Mouse (Mus musculus) kidney, adult 8-10 months (tissue): ENCODE measurements around the gene Nuak2.

Source experiments
- DNase-seq, 2 experiments: peaks; one replicate each; pipeline ENCODE4 v3.0.0; 2022

The Nuak2 gene

GRCm38 (mm10) chr1:132355162-132355601 is 39.3 kb downstream of the Nuak2 start:
- peak; percentile 92 to 95 for DNase-seq

GRCm38 (mm10) chr1:132355841-132356242 is 39.9 kb downstream of the Nuak2 start:
- peak; percentile 89 to 94 for DNase-seq

- DNase-seq, result no peak
Observed at GRCm38 (mm10) chr1:132356841-132357240, 40.9 kb downstream of the Nuak2 start.

- DNase-seq, result no peak
Observed at GRCm38 (mm10) chr1:132361959-132362358, 46.0 kb downstream of the Nuak2 start.

GRCm38 (mm10) chr1:132364388-132364787 is 48.5 kb downstream of the Nuak2 start:
- no peak for DNase-seq

GRCm38 (mm10) chr1:132364896-132365557 is 49.1 kb downstream of the Nuak2 start:
- DNase-seq, result no peak

- no peak for DNase-seq
Observed at GRCm38 (mm10) chr1:132365645-132366044, 49.7 kb downstream of the Nuak2 start.

GRCm38 (mm10) chr1:132366235-132366634 is 50.3 kb downstream of the Nuak2 start:
- DNase-seq, result no peak

GRCm38 (mm10) chr1:132366937-132367336 is 51.0 kb downstream of the Nuak2 start:
- DNase-seq, result no peak

GRCm38 (mm10) chr1:132367692-132368506 is 52.0 kb downstream of the Nuak2 start:
- peak; percentile 77 to 89 for DNase-seq

- no peak for DNase-seq
Observed at GRCm38 (mm10) chr1:132370681-132371173, 54.8 kb downstream of the Nuak2 start.

- DNase-seq, result peak in 1 of 2 experiments; percentile 64
Observed at GRCm38 (mm10) chr1:132371298-132372081, 55.6 kb downstream of the Nuak2 start.

GRCm38 (mm10) chr1:132372354-132372753 is 56.4 kb downstream of the Nuak2 start:
- no peak for DNase-seq

GRCm38 (mm10) chr1:132372896-132373534 is 57.1 kb downstream of the Nuak2 start:
- DNase-seq, result peak in 1 of 2 experiments; percentile 62

GRCm38 (mm10) chr1:132374140-132374872 is 58.4 kb downstream of the Nuak2 start:
- DNase-seq, result peak; percentile 85 to 89

- DNase-seq, result no peak
Observed at GRCm38 (mm10) chr1:132374873-132375244, 58.9 kb downstream of the Nuak2 start.

GRCm38 (mm10) chr1:132375256-132375655 is 59.3 kb downstream of the Nuak2 start:
- DNase-seq, result no peak

GRCm38 (mm10) chr1:132376211-132377054 is 60.5 kb downstream of the Nuak2 start:
- no peak for DNase-seq

GRCm38 (mm10) chr1:132377055-132377365 is 61.1 kb downstream of the Nuak2 start:
- DNase-seq, result no peak

GRCm38 (mm10) chr1:132377811-132378210 is 61.9 kb downstream of the Nuak2 start:
- no peak for DNase-seq

- DNase-seq, result no peak
Observed at GRCm38 (mm10) chr1:132380550-132381100, 64.7 kb downstream of the Nuak2 start.
